Mouse (Mus musculus) stomach, postnatal 0 days (tissue): ENCODE data around the gene Mospd3. TPM values are rescaled to one million over a fixed set of nuclear protein-coding genes. Genes with fewer than 3 reads are reported as not detected.

ENCODE experiments used
- ATAC-seq: fragments of 200-750 bp; cut with Nextera tagmentation; 2 replicates; pipeline ENCODE4 v1.8.0; 2017; ENCODE audit not compliant: low FRiP score, low TSS enrichment
- DNase-seq: peaks from one replicate; pipeline ENCODE4 v3.0.0-alpha.2; 2016; ENCODE audit warnings: low spot score
- H3K27ac ChIP-seq: fragments of 300-500 bp; sonication (generic); replicated peaks from 2 replicates; pipeline ENCODE4 v1.5.1; 2014; ENCODE audit warnings: mild to moderate bottlenecking, control low read depth
- H3K27me3 ChIP-seq: fragments of 300-500 bp; sonication (generic); 2 replicates; pipeline ENCODE4 v1.6.1; 2014; ENCODE audit warnings: low read length; ENCODE audit not compliant: control insufficient read depth, insufficient read depth
- H3K36me3 ChIP-seq: fragments of 300-500 bp; sonication (generic); 2 replicates; pipeline ENCODE4 v1.6.1; 2014; ENCODE audit warnings: low read length, mixed read lengths; ENCODE audit not compliant: control insufficient read depth, insufficient read depth
- H3K4me1 ChIP-seq: fragments of 300-500 bp; sonication (generic); replicated peaks from 2 replicates; pipeline ENCODE4 v1.6.1; 2014; ENCODE audit warnings: antibody characterized with exemption; ENCODE audit not compliant: control insufficient read depth, insufficient read depth
- H3K4me2 ChIP-seq: fragments of 300-500 bp; sonication (generic); replicated peaks from 2 replicates; pipeline ENCODE4 v1.6.1; 2014; ENCODE audit warnings: low read depth, mild to moderate bottlenecking, control low read depth, moderate library complexity
- H3K4me3 ChIP-seq: fragments of 300-500 bp; sonication (generic); 2 replicates; pipeline ENCODE4 v1.5.1; 2014; ENCODE audit warnings: low read depth, low read length, control low read depth
- H3K9ac ChIP-seq: fragments of 300-500 bp; sonication (generic); 2 replicates; pipeline ENCODE4 v1.6.1; 2014; ENCODE audit warnings: mild to moderate bottlenecking, low read length, control low read depth, mixed read lengths
- H3K9me3 ChIP-seq: fragments of 300-500 bp; sonication (generic); 2 replicates; pipeline ENCODE4 v1.6.1; 2016; ENCODE audit warnings: low read length; ENCODE audit not compliant: control insufficient read depth
- CTCF ChIP-seq: IDR thresholded peaks from 2 replicates; pipeline ENCODE4 v1.5.1; 2016; ENCODE audit warnings: antibody characterized with exemption, low read depth, mild to moderate bottlenecking, moderate library complexity
- EP300 ChIP-seq: optimal IDR thresholded peaks from 2 replicates; pipeline ENCODE3; 2016; ENCODE audit warnings: antibody characterized with exemption
- WGBS: fragments of 180-500 bp; shearing (Covaris S2); extraction: QIAGEN DNeasy Blood & Tissue Kit; methylation state at CpG from one replicate; pipeline ENCODE4 v1.1.7; 2014; 5-methylcytosine and 5-hydroxymethylcytosine counted together
- polyA plus RNA-seq: library from polyadenylated mRNA; unstranded; fragments of >200 nt; fragmentation: Nextera tagmentation; extraction: Ambion mirVana; gene quantifications from 2 replicates; pipeline ENCODE4 v1.2.1, GENCODE M21; 2015

Mospd3 gene
- polyA plus RNA-seq, 1 experiment from 2014 or later, result 30.8 TPM

GRCm38 (mm10) chr5:137553411-137553837, 47.4 kb downstream of the Mospd3 start, which contains the start of gene Actl6b:
TSS of gene Actl6b (plus strand) at chr5:137553517.
- no peak for TF ChIP-seq EP300
- TF ChIP-seq CTCF, result no peak
- DNase-seq (peak; percentile 73), ATAC-seq (peak; percentile 80)
- H3K27ac ChIP-seq, result no peak within 1 kb of the TSS
- no peaks in the 10 kb centered on the region for H3K9me3 ChIP-seq
- H3K4me2 ChIP-seq, result peak within 1 kb of the TSS; percentile 8; the same call in 1 of the 2 replicates
- no peaks in the 10 kb centered on the region for H3K27me3 ChIP-seq
- H3K9ac ChIP-seq, result no peak within 1 kb of the TSS
- H3K4me3 ChIP-seq, result no peak within 1 kb of the TSS
- H3K36me3 ChIP-seq, result no peaks in the 10 kb centered on the region
- 1% methylated on average over 36 of the region's 37 CpGs for WGBS
- H3K4me1 ChIP-seq, result no peaks in the 10 kb centered on the region

- H3K9ac ChIP-seq, result no peak overlapping the region
- ATAC-seq (no peak), DNase-seq (no peak)
- no peak overlapping the region for H3K4me3 ChIP-seq
- H3K4me1 ChIP-seq, result no peaks in the 10 kb centered on the region
- no peaks in the 10 kb centered on the region for H3K36me3 ChIP-seq
- H3K4me2 ChIP-seq, result peak overlapping the region; percentile 8; the same call in 1 of the 2 replicates
- no peaks in the 10 kb centered on the region for H3K9me3 ChIP-seq
- no peak for TF ChIP-seq EP300
- TF ChIP-seq CTCF, result no peak
- no peaks in the 10 kb centered on the region for H3K27me3 ChIP-seq
- no peak overlapping the region for H3K27ac ChIP-seq
- 27% methylated on average over 6 of the region's 6 CpGs for WGBS
Observed at GRCm38 (mm10) chr5:137553000-137553399, 47.9 kb downstream of the Mospd3 start.

GRCm38 (mm10) chr5:137551119-137551518, 49.7 kb downstream of the Mospd3 start:
- Histone ChIP-seq H3K9me3 (no peaks in the 10 kb centered on the region), H3K27me3 (no peaks in the 10 kb centered on the region), H3K4me3 (no peak overlapping the region), H3K9ac (no peak overlapping the region), H3K4me2 (no peak overlapping the region), H3K4me1 (no peaks in the 10 kb centered on the region), H3K36me3 (no peaks in the 10 kb centered on the region), H3K27ac (no peak overlapping the region)
- no peak for DNase-seq
- 60% methylated on average over 5 of the region's 5 CpGs for WGBS
- no peak for ATAC-seq
- TF ChIP-seq EP300 (no peak), CTCF (peak; percentile 59)

GRCm38 (mm10) chr5:137549840-137550239, 51.0 kb downstream of the Mospd3 start:
- Histone ChIP-seq H3K9ac (no peak overlapping the region), H3K9me3 (no peaks in the 10 kb centered on the region), H3K27me3 (no peaks in the 10 kb centered on the region), H3K36me3 (no peaks in the 10 kb centered on the region), H3K4me1 (no peaks in the 10 kb centered on the region), H3K4me3 (no peak overlapping the region), H3K4me2 (no peak overlapping the region), H3K27ac (no peak overlapping the region)
- no peak for DNase-seq
- ATAC-seq, result no peak
- TF ChIP-seq EP300 (no peak), CTCF (no peak)
- WGBS, result 56% methylated on average over 2 of the region's 2 CpGs

Other genes starting within 250 kb of the Mospd3 start
- gene Zan, start 124.0 kb downstream of the Mospd3 start, polyA plus RNA-seq, result 0.79 and 0.96 TPM in 2 replicates
- gene Pop7, start 98.5 kb downstream of the Mospd3 start, polyA plus RNA-seq, result 37.9 and 39.9 TPM in 2 replicates
- gene Gigyf1, start 82.5 kb downstream of the Mospd3 start, polyA plus RNA-seq, result 5.2 and 6.0 TPM in 2 replicates
- not detected in 2 replicates for gene Epo, start 67.8 kb downstream of the Mospd3 start, polyA plus RNA-seq
- 345 and 374 TPM in 2 replicates for gene Gnb2, start 67.5 kb downstream of the Mospd3 start, polyA plus RNA-seq
- gene Actl6b, start 47.5 kb downstream of the Mospd3 start, polyA plus RNA-seq, result 2.3 and 2.7 TPM in 2 replicates
- 1.2 and 1.3 TPM in 2 replicates for gene Tfr2, start 31.2 kb downstream of the Mospd3 start, polyA plus RNA-seq
- 77.3 and 85.9 TPM in 2 replicates for gene Pcolce, start 12.7 kb upstream of the Mospd3 start, polyA plus RNA-seq
- gene Fbxo24, start 27.9 kb upstream of the Mospd3 start, polyA plus RNA-seq, result 0.11 and 0.16 TPM in 2 replicates
- 22.5 and 27.0 TPM in 2 replicates for gene Lrch4, start 28.1 kb upstream of the Mospd3 start, polyA plus RNA-seq
- 2.4 and 3.4 TPM in 2 replicates for gene Gm20605, start 28.1 kb upstream of the Mospd3 start, polyA plus RNA-seq
- 3.7 and 4.1 TPM in 2 replicates for gene Sap25, start 40.3 kb upstream of the Mospd3 start, polyA plus RNA-seq
- gene Irs3, start 44.7 kb upstream of the Mospd3 start, polyA plus RNA-seq, result 0.07 and 0.15 TPM in 2 replicates
- gene Agfg2, start 83.7 kb upstream of the Mospd3 start, polyA plus RNA-seq, result 10.4 and 12.4 TPM in 2 replicates
- gene Nyap1, start 140.5 kb upstream of the Mospd3 start, polyA plus RNA-seq, result 1.0 TPM in 2 replicates
- gene Tsc22d4, start 144.7 kb upstream of the Mospd3 start, polyA plus RNA-seq, result 100 and 110 TPM in 2 replicates
- gene Ppp1r35, start 177.8 kb upstream of the Mospd3 start, polyA plus RNA-seq, result 16.8 and 17.2 TPM in 2 replicates
- 5.8 and 6.8 TPM in 2 replicates for gene Mepce, start 186.6 kb upstream of the Mospd3 start, polyA plus RNA-seq
- 2.6 and 2.7 TPM in 2 replicates for gene Zcwpw1, start 186.7 kb upstream of the Mospd3 start, polyA plus RNA-seq
- gene Pilra, start 235.2 kb upstream of the Mospd3 start, polyA plus RNA-seq, result 0.64 and 1.4 TPM in 2 replicates